Mouse (Mus musculus): ENCODE data around the gene Rbp3. TPM values are rescaled to one million over a fixed set of nuclear protein-coding genes. Genes with fewer than 3 reads are reported as not detected.

Rbp3 gene
- polyA plus RNA-seq, 1 experiment from 2014 or later, result not detected

DNA sequence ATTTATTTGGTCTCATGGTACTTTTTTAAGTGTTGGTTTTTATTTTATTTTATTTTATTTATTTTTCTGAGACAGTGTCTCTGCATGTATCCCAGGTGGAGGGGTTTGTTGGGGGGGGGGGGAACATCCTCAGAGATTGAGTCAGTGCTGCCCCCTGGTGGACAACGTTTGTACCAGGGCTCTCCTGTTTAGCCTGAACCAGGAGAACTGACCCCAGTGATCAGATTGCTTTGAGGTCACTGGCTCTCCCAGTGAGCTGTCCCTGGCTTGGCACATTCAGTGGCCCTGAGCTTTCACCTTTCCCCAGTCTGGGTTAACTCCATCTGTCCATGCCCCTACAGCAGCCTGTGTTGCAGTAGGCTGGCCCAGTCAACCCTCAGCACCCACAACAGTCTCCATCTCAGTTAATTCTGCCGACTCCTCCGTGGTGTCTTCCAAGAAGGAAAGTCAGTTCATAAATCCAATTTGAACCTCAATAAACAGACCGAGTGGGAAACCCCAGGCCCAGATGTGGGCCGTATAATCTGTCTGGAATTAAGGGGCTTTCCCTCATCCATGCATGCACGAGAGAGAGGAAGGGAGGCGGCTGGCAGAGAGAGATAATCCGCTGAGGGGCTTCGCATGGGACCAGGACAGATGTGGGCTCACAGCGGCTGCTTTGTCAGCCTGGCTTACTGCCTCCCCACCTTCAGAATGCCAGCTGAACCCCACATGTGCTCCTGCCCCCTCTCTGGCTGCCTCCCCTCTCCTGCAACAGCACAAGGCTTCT is 20.7 kb upstream of the Rbp3 start:
- H3K4me2 ChIP-seq (ENCODE audit: low read depth, low read length), result no peak overlapping the region
- no peak overlapping the region for H3K4me3 ChIP-seq (ENCODE audit: low read depth, low read length)
- H3K27me3 ChIP-seq (replicated peaks; ENCODE audit: control insufficient read depth, insufficient read depth, low read length), result peaks cover 32% of the 10 kb centered on the region
- no peak overlapping the region for H3K9ac ChIP-seq (ENCODE audit: low read depth, low read length)
- H3K9me3 ChIP-seq (ENCODE audit: control insufficient read depth, low read length), result no peaks in the 10 kb centered on the region
- H3K27ac ChIP-seq (replicated peaks; ENCODE audit: low read depth, low read length), result no peak overlapping the region
- H3K36me3 ChIP-seq (ENCODE audit: control insufficient read depth, insufficient read depth, low read length), result peaks cover 9% of the 10 kb centered on the region; the same call in 1 of the 2 replicates
- ATAC-seq (ENCODE audit: low read depth) (no peak), DNase-seq (ENCODE audit: low spot score) (peak; percentile 45)
- H3K4me1 ChIP-seq (ENCODE audit: control insufficient read depth, insufficient read depth, low read length), result no peaks in the 10 kb centered on the region
- WGBS, result 57% methylated on average over 10 of the region's 10 CpGs

DNA sequence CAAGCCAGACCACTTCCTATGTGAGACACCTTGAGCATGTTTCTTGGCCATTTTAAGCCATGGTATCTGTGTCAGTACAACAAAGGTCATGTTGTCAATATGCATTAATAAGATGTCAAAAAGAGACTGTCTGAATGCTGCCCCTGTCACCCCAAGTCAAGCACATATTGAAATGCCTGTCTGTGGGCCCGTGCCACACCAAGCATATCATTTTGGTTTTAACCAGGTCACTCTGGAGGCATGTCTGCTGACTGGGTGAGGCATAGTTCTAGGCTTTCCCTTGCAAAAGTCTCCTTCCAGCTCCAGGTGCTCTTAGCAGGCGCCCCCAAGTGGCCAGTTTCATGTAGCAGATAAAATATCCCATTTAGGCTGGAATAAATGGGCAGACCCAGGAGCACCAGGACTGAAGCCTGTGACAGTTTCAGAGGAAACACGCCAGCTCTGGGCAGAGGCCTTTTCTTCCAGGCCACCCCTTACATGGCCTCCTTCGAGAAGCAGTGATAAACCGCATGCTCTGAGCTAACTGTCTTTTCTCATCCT is 20.0 kb upstream of the Rbp3 start:
- H3K4me1 ChIP-seq (ENCODE audit: control insufficient read depth, insufficient read depth, low read length), result no peaks in the 10 kb centered on the region
- ATAC-seq (ENCODE audit: low read depth), result no peak

GRCm38 (mm10) chr14:33939117-33939516 is 14.7 kb upstream of the Rbp3 start:
- H3K36me3 ChIP-seq (ENCODE audit: control insufficient read depth, insufficient read depth, low read length), result peaks cover 8% of the 10 kb centered on the region; the same call in 1 of the 2 replicates
- DNase-seq (ENCODE audit: low spot score) (peak; percentile 67), ATAC-seq (ENCODE audit: low read depth) (peak; percentile 16; the same call in 1 of the 2 replicates)
- no peak overlapping the region for H3K4me3 ChIP-seq (ENCODE audit: low read depth, low read length)
- H3K4me2 ChIP-seq (ENCODE audit: low read depth, low read length), result peak overlapping the region; percentile 29; the same call in 1 of the 2 replicates
- no peaks in the 10 kb centered on the region for H3K4me1 ChIP-seq (ENCODE audit: control insufficient read depth, insufficient read depth, low read length)
- 31% methylated on average over 9 of the region's 9 CpGs for WGBS
- H3K9me3 ChIP-seq (ENCODE audit: control insufficient read depth, low read length), result no peaks in the 10 kb centered on the region
- H3K27ac ChIP-seq (replicated peaks; ENCODE audit: low read depth, low read length), result no peak overlapping the region
- H3K9ac ChIP-seq (ENCODE audit: low read depth, low read length), result no peak overlapping the region
- H3K27me3 ChIP-seq (replicated peaks; ENCODE audit: control insufficient read depth, insufficient read depth, low read length), result no peaks in the 10 kb centered on the region

More for the DNA sequence above, 20.0 kb upstream of the Rbp3 start:
- peak; percentile 71 for DNase-seq (ENCODE audit: low spot score)
- Histone ChIP-seq H3K36me3 (ENCODE audit: control insufficient read depth, insufficient read depth, low read length) (peaks cover 9% of the 10 kb centered on the region; the same call in 1 of the 2 replicates), H3K27ac (replicated peaks; ENCODE audit: low read depth, low read length) (no peak overlapping the region), H3K9me3 (ENCODE audit: control insufficient read depth, low read length) (no peaks in the 10 kb centered on the region), H3K27me3 (replicated peaks; ENCODE audit: control insufficient read depth, insufficient read depth, low read length) (peaks cover 31% of the 10 kb centered on the region), H3K9ac (ENCODE audit: low read depth, low read length) (no peak overlapping the region), H3K4me3 (ENCODE audit: low read depth, low read length) (no peak overlapping the region), H3K4me2 (ENCODE audit: low read depth, low read length) (no peak overlapping the region)
- 37% methylated on average over 5 of the region's 5 CpGs for WGBS

GRCm38 (mm10) chr14:33940739-33941138 is 13.1 kb upstream of the Rbp3 start, which contains the start of gene Gdf2:
Gene Gdf2, plus strand, starts transcription at chr14:33941039.
- H3K4me1 ChIP-seq (ENCODE audit: control insufficient read depth, insufficient read depth, low read length), result no peaks in the 10 kb centered on the region

GRCm38 (mm10) chr14:33942222-33942621 is 11.6 kb upstream of the Rbp3 start:
- Histone ChIP-seq H3K9ac (ENCODE audit: low read depth, low read length) (no peak overlapping the region), H3K4me1 (ENCODE audit: control insufficient read depth, insufficient read depth, low read length) (no peaks in the 10 kb centered on the region), H3K27ac (replicated peaks; ENCODE audit: low read depth, low read length) (no peak overlapping the region), H3K27me3 (replicated peaks; ENCODE audit: control insufficient read depth, insufficient read depth, low read length) (no peaks in the 10 kb centered on the region), H3K9me3 (ENCODE audit: control insufficient read depth, low read length) (no peaks in the 10 kb centered on the region), H3K4me2 (ENCODE audit: low read depth, low read length) (no peak overlapping the region), H3K36me3 (ENCODE audit: control insufficient read depth, insufficient read depth, low read length) (no peaks in the 10 kb centered on the region), H3K4me3 (ENCODE audit: low read depth, low read length) (no peak overlapping the region)
- DNase-seq (ENCODE audit: low spot score) (no peak), ATAC-seq (ENCODE audit: low read depth) (no peak)
- WGBS, result 73% methylated on average over 5 of the region's 5 CpGs

More at GRCm38 (mm10) chr14:33940739-33941138, 13.1 kb upstream of the Rbp3 start, which contains the start of gene Gdf2:
- ATAC-seq (ENCODE audit: low read depth) (no peak), DNase-seq (ENCODE audit: low spot score) (no peak)
- H3K9ac ChIP-seq (ENCODE audit: low read depth, low read length), result no peak within 1 kb of the TSS
- no peaks in the 10 kb centered on the region for H3K36me3 ChIP-seq (ENCODE audit: control insufficient read depth, insufficient read depth, low read length)
- H3K4me2 ChIP-seq (ENCODE audit: low read depth, low read length), result no peak within 1 kb of the TSS
- WGBS, result 69% methylated on average over 8 of the region's 8 CpGs
- no peaks in the 10 kb centered on the region for H3K9me3 ChIP-seq (ENCODE audit: control insufficient read depth, low read length)
- H3K27ac ChIP-seq (replicated peaks; ENCODE audit: low read depth, low read length), result no peak within 1 kb of the TSS
- no peaks in the 10 kb centered on the region for H3K27me3 ChIP-seq (replicated peaks; ENCODE audit: control insufficient read depth, insufficient read depth, low read length)
- H3K4me3 ChIP-seq (ENCODE audit: low read depth, low read length), result no peak within 1 kb of the TSS

GRCm38 (mm10) chr14:33946125-33946524 is 7.7 kb upstream of the Rbp3 start:
- no peak overlapping the region for H3K4me2 ChIP-seq (ENCODE audit: low read depth, low read length)
- H3K9me3 ChIP-seq (ENCODE audit: control insufficient read depth, low read length), result no peaks in the 10 kb centered on the region
- no peak for DNase-seq (ENCODE audit: low spot score)
- H3K4me1 ChIP-seq (ENCODE audit: control insufficient read depth, insufficient read depth, low read length), result no peaks in the 10 kb centered on the region
- no peak overlapping the region for H3K4me3 ChIP-seq (ENCODE audit: low read depth, low read length)
- 74% methylated on average over 6 of the region's 6 CpGs for WGBS
- no peaks in the 10 kb centered on the region for H3K27me3 ChIP-seq (replicated peaks; ENCODE audit: control insufficient read depth, insufficient read depth, low read length)
- no peak overlapping the region for H3K9ac ChIP-seq (ENCODE audit: low read depth, low read length)
- no peak for ATAC-seq (ENCODE audit: low read depth)
- no peak overlapping the region for H3K27ac ChIP-seq (replicated peaks; ENCODE audit: low read depth, low read length)
- no peaks in the 10 kb centered on the region for H3K36me3 ChIP-seq (ENCODE audit: control insufficient read depth, insufficient read depth, low read length)

GRCm38 (mm10) chr14:33952233-33952981 is 1.4 kb upstream of the Rbp3 start:
- H3K9me3 ChIP-seq (ENCODE audit: control insufficient read depth, low read length), result no peaks in the 10 kb centered on the region
- H3K4me1 ChIP-seq (ENCODE audit: control insufficient read depth, insufficient read depth, low read length), result no peaks in the 10 kb centered on the region
- ATAC-seq (ENCODE audit: low read depth) (no peak), DNase-seq (ENCODE audit: low spot score) (no peak)
- 31% methylated on average over 6 of the region's 6 CpGs for WGBS
- H3K36me3 ChIP-seq (ENCODE audit: control insufficient read depth, insufficient read depth, low read length), result no peaks in the 10 kb centered on the region
- no peak overlapping the region for H3K4me3 ChIP-seq (ENCODE audit: low read depth, low read length)
- H3K27me3 ChIP-seq (replicated peaks; ENCODE audit: control insufficient read depth, insufficient read depth, low read length), result no peaks in the 10 kb centered on the region
- H3K27ac ChIP-seq (replicated peaks; ENCODE audit: low read depth, low read length), result no peak overlapping the region
- H3K4me2 ChIP-seq (ENCODE audit: low read depth, low read length), result no peak overlapping the region
- no peak overlapping the region for H3K9ac ChIP-seq (ENCODE audit: low read depth, low read length)

DNA sequence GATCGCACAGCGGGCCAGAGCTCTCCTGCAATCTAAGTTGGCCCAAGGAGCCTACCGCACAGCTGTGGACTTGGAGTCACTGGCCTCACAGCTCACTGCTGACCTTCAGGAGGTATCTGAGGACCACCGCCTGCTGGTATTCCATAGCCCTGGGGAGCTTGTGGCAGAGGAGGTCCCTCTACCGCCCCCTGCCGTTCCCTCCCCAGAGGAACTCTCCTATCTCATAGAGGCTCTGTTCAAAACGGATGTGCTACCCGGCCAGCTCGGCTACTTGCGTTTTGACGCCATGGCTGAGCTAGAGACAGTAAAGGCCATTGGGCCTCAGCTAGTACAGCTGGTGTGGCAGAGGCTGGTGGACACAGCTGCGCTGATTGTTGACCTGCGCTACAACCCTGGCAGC is 2.3 kb downstream of the Rbp3 start:
- WGBS, result 78% methylated on average over 12 of the region's 13 CpGs
- Histone ChIP-seq H3K9ac (ENCODE audit: low read depth, low read length) (no peak overlapping the region), H3K27me3 (replicated peaks; ENCODE audit: control insufficient read depth, insufficient read depth, low read length) (no peaks in the 10 kb centered on the region), H3K9me3 (ENCODE audit: control insufficient read depth, low read length) (no peaks in the 10 kb centered on the region), H3K4me2 (ENCODE audit: low read depth, low read length) (no peak overlapping the region), H3K27ac (replicated peaks; ENCODE audit: low read depth, low read length) (no peak overlapping the region), H3K4me1 (ENCODE audit: control insufficient read depth, insufficient read depth, low read length) (no peaks in the 10 kb centered on the region), H3K36me3 (ENCODE audit: control insufficient read depth, insufficient read depth, low read length) (no peaks in the 10 kb centered on the region), H3K4me3 (ENCODE audit: low read depth, low read length) (no peak overlapping the region)
- DNase-seq (ENCODE audit: low spot score) (no peak), ATAC-seq (ENCODE audit: low read depth) (no peak)

All from embryonic facial prominence, embryonic 14.5 days (tissue).